Mouse (Mus musculus): ENCODE measurements around the gene Prickle2. TPM values are rescaled to one million over a fixed set of nuclear protein-coding genes. Genes with fewer than 3 reads are reported as not detected.

Gene Prickle2
- polyA plus RNA-seq, 2 experiments from 2014 or later, result 0.09 TPM; not detected in 1

GRCm38 (mm10) chr6:92512001-92512400 lies 194.0 kb downstream of the Prickle2 start:
- ATAC-seq, result no peak

DNA sequence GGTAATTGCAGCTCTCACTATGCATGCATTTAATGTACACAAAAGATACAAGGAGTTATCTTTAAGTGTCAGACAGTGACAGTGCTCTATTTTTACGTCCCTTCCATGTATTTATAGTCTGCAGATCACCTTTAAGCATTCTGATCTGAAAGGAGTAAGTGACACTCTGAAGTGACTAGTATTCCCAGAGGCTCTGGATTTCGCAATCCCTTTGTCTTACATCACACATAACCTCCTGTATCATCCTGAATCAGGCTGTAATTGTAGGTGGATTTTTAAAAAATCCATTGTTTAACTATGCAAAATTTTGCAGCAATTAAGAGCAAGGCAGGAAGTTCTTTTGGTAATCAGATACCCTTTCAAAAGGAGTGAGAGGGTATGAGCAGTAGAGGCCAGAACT lies 196.2 kb downstream of the Prickle2 start:
- no peak for ATAC-seq

DNA sequence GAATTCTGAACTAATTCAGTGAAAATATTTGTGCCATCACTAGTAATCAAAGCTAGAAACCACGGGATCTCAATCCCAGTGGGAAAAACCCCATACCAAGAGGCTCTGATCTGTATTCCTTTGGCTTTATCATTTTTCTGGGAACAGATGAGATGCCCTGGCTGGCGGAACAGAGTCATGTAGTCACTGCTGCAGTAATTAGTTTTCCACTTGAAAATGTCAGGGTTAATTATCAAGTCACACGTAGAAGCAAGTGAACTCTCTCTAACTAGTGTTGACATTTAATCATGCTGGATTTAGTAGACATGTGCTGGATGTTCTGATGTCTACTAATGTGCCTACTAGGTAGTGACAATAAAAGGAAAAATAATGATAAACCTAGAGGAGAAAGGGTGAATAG lies 199.7 kb downstream of the Prickle2 start:
- ATAC-seq, result no peak

DNA sequence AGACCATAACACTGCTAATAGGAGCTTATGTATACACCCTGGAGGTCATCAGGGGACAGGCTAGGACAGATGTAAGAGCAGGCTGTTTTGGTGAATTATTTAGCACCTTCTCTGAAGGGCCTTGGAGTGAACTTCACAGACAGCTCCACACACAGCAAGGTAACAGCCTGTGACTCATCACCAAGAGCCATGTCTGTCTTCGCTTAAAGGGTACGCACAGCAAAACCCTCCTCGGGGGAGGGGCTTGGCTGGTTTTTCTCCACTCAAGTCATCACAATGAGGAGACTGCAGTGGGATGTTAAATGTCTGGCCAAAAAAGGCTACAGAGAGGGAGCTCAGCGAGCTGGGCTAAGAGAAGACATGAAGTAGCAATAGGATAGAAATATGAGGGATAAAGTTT lies 206.5 kb downstream of the Prickle2 start:
- no peak for ATAC-seq

GRCm38 (mm10) chr6:92498574-92498973 lies 207.4 kb downstream of the Prickle2 start:
- no peak for ATAC-seq

DNA sequence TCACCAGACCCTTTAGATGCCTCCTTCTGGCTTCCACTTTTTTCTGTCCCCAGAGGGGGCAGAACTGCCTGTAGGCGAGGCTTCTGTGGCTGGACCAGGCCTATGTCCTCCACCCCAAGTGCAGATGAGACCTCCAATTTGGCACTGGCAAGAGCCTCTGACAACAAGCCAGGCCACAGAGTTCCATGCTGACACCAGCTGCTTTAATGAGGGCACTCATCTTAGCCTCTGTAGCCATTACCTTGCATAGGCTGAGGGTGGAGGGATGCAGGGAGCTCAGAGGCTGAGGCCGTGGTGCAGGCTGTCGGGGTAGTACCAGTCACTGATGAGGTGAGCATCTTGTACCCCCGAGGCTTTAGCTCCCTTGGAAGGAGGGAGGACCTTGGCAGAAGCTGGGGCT lies 208.7 kb downstream of the Prickle2 start:
- ATAC-seq, result no peak

- no peak for ATAC-seq
Observed at GRCm38 (mm10) chr6:92495500-92495899, 210.5 kb downstream of the Prickle2 start.

DNA sequence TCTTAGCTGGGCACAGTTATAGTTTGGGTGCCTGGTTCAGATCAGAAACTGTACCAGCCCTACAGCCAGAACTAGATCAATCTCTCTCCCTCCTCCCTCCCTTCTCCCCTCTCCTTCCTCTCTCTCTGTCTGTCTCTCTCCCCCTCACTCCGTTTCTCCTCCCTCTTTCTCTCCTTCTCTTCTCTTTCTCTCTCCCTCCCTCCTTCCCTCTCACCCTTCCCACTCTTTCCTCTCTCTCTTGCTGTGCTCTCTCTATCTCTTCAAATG lies 224.3 kb downstream of the Prickle2 start:
- ATAC-seq, result no peak

DNA sequence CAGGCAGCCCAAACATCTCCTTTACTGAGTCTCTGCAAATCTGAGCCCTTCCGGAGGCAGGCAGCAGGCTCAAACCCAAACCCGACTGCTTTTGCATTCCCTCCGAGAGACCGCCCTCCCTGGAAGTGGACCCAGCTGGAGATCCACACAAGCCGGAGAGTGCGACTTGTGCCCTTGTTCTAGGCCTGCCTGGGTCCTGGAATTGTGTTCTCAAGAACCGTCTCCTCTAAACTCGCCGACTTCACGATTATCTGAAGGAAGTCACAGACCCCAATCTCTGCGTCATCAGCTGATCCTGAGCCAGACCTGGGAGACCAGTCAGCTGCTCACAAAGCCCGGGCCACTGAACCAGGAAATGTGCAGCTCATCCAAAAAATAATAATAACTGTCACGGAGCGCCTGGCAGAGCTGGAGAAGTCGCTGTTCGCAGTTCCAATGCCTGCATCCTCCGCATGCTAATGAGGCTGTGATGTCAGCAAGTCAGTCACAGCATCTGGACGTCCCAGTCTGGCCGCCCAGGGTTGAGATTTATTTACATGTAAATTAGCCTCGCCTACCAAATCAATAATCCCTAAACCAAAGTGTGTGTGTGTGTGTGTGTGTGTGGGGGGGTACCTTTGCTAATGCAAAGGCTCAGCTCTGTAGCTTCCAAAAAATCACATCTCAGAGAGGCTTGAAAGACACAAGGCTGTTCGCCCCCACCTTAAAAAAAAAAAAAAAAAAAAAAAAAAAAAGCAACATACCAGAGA lies 224.8 kb downstream of the Prickle2 start:
- ATAC-seq, result no peak

DNA sequence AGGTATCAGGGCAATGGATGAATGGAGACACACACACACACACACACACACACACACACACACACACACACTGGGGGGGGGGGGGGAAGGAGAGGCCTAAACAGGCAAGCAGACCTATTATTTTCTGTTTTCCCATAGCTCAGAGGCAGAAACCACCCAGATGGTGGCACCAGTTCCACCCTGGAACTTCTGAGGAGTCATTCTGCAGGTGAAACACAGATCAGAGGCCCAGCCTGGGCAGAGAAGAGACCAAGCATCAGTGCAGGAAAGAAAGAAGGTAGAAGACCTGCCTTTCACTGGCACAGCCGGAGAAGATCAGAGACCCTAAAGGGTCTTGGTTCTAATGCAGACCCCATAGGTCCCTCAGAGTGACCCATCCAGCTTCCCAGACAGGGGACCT lies 227.3 kb downstream of the Prickle2 start:
- ATAC-seq, result no peak

- no peak for ATAC-seq
Observed at GRCm38 (mm10) chr6:92477621-92478020, 228.3 kb downstream of the Prickle2 start.

DNA sequence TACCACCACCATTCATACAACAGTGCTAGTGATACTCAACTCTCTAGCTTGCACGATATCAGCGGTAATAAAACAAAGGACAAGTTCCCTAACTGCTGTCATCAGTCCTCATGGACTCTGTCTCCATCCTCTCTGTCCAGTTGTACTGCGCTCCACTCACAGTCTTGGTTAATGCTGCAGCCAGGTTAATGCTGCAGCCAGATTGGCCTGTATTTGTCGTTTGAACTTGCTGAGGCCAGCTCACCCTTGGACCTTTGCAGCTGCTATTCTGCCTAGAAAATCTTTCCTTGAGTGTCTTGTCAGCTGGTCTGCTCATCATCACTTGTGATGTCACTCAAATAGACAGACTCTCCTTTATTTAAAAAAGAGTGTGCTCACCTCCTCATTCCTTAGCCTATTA lies 236.5 kb downstream of the Prickle2 start:
- ATAC-seq, result no peak

- ATAC-seq, result no peak
Observed at GRCm38 (mm10) chr6:92468892-92469291, 237.1 kb downstream of the Prickle2 start.

DNA sequence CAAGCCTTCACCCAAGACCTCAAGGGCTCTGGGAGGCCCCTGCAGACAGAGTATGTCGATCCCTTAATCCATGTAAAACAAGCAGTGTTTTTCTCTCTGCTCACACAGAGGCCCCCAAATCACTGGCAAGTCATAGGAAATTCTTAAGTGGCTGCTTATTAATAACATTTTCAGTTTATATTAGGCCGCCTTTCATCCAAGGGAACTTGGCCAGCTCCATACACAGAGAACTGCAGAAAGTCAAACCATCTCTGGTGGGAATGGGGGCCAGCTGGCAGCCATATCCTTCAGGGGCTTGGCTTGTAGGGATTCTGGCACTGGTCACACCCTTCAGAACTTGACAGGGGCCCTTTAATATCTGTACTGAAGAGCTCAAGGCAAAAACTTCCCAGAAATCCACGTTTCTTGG lies 237.6 kb downstream of the Prickle2 start:
- ATAC-seq, result no peak

GRCm38 (mm10) chr6:92467343-92467742 lies 238.6 kb downstream of the Prickle2 start:
- no peak for ATAC-seq

GRCm38 (mm10) chr6:92465666-92466065 lies 240.3 kb downstream of the Prickle2 start:
- ATAC-seq, result no peak

GRCm38 (mm10) chr6:92464781-92465337 lies 241.1 kb downstream of the Prickle2 start:
- ATAC-seq, result no peak

DNA sequence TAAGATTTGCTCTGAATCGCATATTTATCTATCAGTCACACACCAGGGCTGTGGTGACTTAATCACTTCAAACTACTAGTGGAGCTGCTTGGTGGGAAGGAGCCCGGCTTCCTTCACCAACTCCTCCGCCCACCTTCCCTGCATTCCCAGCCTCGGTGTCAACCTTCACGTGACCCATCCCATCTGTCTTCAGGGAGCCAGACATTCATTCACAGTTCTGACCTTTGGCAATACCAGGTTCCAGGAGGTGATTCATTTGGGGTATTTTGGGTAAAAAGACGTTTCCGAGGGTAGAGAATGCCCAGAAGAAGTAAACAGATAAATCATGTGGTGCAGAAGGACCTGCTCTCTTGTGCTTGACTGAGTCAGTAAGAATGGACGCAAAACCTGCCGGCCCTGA lies 242.2 kb downstream of the Prickle2 start:
- ATAC-seq, result no peak

DNA sequence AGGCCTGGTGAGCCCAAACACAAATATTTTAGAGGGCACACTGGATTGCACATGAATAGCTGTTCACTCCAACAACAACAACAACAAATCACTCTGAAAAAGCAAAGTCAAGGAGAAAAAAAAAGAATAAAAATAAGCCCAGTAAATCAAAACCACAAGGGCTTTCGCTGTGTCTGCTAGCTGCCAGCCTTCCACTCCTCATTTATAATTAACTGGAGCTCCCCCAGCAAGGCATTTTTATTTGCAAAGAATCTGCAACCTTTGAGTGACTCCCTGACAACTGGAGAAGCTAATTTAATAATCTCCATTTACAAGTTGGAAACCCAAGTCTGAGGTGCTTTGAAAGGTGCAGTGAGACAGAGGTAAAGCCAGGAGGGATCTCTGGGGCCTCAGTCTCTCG lies 245.2 kb downstream of the Prickle2 start:
- no peak for ATAC-seq

GRCm38 (mm10) chr6:92458026-92458425 lies 247.9 kb downstream of the Prickle2 start:
- ATAC-seq, result no peak

- no peak for ATAC-seq
Observed at GRCm38 (mm10) chr6:92451421-92451820, 254.5 kb downstream of the Prickle2 start.

- no peak for ATAC-seq
Observed at GRCm38 (mm10) chr6:92449956-92450355, 256.0 kb downstream of the Prickle2 start.

GRCm38 (mm10) chr6:92446662-92447061 lies 259.3 kb downstream of the Prickle2 start:
- ATAC-seq, result no peak

- no peak for ATAC-seq
Observed at GRCm38 (mm10) chr6:92441205-92441604, 264.8 kb downstream of the Prickle2 start.

DNA sequence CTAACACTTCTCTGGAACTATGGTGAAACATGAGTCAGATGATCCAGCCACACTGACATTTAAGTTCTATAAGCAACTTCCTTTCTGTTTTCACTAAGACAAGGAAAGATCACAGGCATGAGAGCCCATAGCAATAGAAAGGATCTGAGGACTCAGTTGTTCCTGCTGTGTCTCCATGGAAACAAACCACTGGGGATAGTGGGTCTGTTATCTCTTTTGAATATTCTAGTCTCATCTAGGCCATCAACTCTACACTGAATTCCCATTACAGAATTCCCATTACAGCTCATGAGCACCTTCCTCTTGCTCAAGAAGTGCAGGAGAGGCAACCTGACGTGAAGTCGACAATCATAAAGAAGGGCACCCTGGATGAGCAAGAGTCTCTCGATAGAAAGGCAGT lies 265.7 kb downstream of the Prickle2 start:
- no peak for ATAC-seq
